Mouse (Mus musculus): Measurements from ENCODE around the gene Xiap. TPM values are rescaled to one million over a fixed set of nuclear protein-coding genes. Genes with fewer than 3 reads are reported as not detected.

Xiap gene
- polyA plus RNA-seq, 1 experiment from 2014 or later: 22.8 TPM

DNA sequence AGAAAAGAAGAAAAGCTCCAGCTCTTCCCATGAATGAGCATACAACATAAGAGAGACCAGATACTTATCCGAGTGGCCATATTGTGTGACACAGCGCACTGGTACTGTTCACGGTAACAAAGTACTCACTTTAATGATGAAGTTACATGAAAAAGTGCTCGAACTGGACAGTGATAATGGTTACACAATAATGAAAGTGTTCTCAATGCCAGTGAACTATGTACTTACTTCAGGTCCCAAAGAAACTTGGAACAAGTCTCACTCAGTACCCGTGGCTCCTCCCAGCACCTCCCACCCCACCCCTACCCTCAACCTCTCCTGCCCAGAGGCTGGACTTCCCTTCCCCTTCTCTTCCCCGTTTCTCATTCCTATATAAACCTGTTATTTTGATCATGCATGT, 5.6 kb downstream of the Xiap start:
- H3K9me3 ChIP-seq (ENCODE audit: control insufficient read depth, low read depth, low read length): no peaks in the 10 kb centered on the region
- H3K4me2 ChIP-seq (replicated peaks; ENCODE audit: low read depth, low read length): no peak overlapping the region
- H3K4me3 ChIP-seq (ENCODE audit: low read depth, low read length): no peak overlapping the region
- no peaks in the 10 kb centered on the region for H3K4me1 ChIP-seq (ENCODE audit: control insufficient read depth, insufficient read depth, low read length)
- no peaks in the 10 kb centered on the region for H3K36me3 ChIP-seq (ENCODE audit: control insufficient read depth, insufficient read depth, low read length)
- WGBS: 78% methylated on average over 6 of the region's 6 CpGs
- H3K27me3 ChIP-seq (ENCODE audit: control insufficient read depth, insufficient read depth, low read length): no peaks in the 10 kb centered on the region
- ATAC-seq (ENCODE audit: insufficient number of reproducible peaks, insufficient read depth, low FRiP score, low read depth): no peak
- no peak overlapping the region for H3K9ac ChIP-seq (replicated peaks; ENCODE audit: low read depth, low read length)
- H3K27ac ChIP-seq (ENCODE audit: low read length): no peak overlapping the region

DNA sequence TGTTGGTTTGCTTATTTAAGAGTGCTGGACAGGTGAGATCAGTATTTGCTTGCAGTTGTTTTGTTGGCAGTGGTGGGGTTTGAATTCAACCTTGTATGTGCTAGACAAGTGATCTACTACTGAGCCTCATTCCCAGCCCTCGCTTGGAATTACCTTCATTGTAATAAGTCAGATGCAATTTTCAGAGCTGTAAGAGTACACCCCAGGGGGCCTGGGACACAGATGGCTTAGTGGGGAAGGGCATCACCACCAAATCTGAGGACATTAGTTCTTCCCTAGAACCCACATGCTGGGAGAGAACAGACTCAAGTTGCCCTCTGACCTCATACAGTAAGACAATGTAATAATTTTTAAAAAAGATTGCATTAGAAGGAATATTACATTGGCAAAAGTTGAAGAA, 7.3 kb downstream of the Xiap start:
- no peak overlapping the region for H3K4me3 ChIP-seq (ENCODE audit: low read depth, low read length)
- H3K9ac ChIP-seq (replicated peaks; ENCODE audit: low read depth, low read length): no peak overlapping the region
- H3K36me3 ChIP-seq (ENCODE audit: control insufficient read depth, insufficient read depth, low read length): no peaks in the 10 kb centered on the region
- 0 out of 2 replicates have a peak, but pooled peaks cover 3% of the 10 kb centered on the region for H3K4me1 ChIP-seq (ENCODE audit: control insufficient read depth, insufficient read depth, low read length)
- H3K27ac ChIP-seq (ENCODE audit: low read length): no peak overlapping the region
- H3K9me3 ChIP-seq (ENCODE audit: control insufficient read depth, low read depth, low read length): no peaks in the 10 kb centered on the region
- no peak for ATAC-seq (ENCODE audit: insufficient number of reproducible peaks, insufficient read depth, low FRiP score, low read depth)
- 83% methylated on average over 1 of the region's 1 CpGs for WGBS
- H3K4me2 ChIP-seq (replicated peaks; ENCODE audit: low read depth, low read length): no peak overlapping the region
- H3K27me3 ChIP-seq (ENCODE audit: control insufficient read depth, insufficient read depth, low read length): no peaks in the 10 kb centered on the region

DNA sequence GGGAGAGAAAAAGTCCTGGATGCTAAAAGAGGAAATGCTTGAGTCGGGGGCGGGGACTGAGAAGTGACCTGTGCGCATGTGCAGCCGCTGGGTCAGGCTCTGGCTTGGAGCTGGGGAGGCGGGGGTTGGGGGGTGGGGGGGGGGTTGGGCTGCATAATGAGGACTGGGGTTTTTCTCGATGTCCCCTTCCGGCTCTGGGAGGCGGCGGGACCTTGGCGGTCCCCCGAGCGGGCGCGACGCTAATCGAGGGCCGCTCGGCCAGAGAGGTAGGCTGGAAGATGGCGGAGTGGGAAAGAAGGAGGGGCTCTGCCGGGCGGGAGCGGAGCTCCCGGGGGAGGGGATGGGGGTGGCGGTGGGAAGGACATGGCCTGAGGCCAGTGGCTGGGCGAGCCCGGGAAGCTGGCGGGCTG, 8.3 kb downstream of the Xiap start:
- Histone ChIP-seq H3K4me2 (replicated peaks; ENCODE audit: low read depth, low read length) (peak overlapping the region; percentile 26; the same call in 1 of the 2 replicates), H3K36me3 (ENCODE audit: control insufficient read depth, insufficient read depth, low read length) (no peaks in the 10 kb centered on the region), H3K4me3 (ENCODE audit: low read depth, low read length) (peak overlapping the region; percentile 35), H3K9me3 (ENCODE audit: control insufficient read depth, low read depth, low read length) (no peaks in the 10 kb centered on the region), H3K4me1 (ENCODE audit: control insufficient read depth, insufficient read depth, low read length) (0 out of 2 replicates have a peak, but pooled peaks cover 3% of the 10 kb centered on the region), H3K27ac (ENCODE audit: low read length) (peak overlapping the region; percentile 93), H3K9ac (replicated peaks; ENCODE audit: low read depth, low read length) (0 out of 2 replicates have a peak overlapping the region, but pooled peaks have one; percentile 14), H3K27me3 (ENCODE audit: control insufficient read depth, insufficient read depth, low read length) (no peaks in the 10 kb centered on the region)
- WGBS: 16% methylated on average over 26 of the region's 27 CpGs
- ATAC-seq (ENCODE audit: insufficient number of reproducible peaks, insufficient read depth, low FRiP score, low read depth): peak; percentile 81

DNA sequence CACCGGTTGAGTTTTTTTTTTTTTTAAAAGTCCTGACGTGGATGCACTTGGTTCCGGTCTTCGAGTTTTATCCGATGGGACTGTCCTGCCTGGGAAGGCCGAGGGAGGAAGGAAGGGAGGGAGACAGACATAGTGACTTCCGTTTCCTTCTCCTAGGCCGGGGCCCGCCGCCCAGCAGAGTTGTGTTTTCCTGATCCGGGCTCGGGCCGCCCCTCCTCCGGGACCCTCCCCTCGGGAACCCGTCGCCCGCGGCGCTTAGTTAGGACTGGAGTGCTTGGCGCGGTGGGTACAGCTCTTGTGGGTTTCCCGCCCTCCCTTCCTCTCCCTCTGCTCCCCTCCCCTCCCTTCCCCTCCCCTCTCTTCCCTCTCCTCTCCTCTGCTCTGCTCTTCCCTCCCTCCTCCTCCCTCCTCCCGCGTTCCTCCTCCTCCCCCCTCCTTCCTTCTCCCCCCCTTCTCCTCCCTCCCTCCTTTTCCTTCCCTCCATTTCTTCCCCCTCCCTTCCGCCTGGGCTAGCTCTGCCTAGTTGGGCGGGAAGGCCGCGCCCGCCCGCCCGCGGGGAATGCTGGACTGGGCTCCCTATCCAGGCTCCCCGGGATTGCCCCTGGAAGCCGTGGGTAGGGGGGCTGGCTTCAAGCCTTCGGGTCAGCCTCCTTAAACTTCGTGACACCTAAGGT, 8.9 kb downstream of the Xiap start:
- Histone ChIP-seq H3K36me3 (ENCODE audit: control insufficient read depth, insufficient read depth, low read length) (no peaks in the 10 kb centered on the region), H3K9me3 (ENCODE audit: control insufficient read depth, low read depth, low read length) (no peaks in the 10 kb centered on the region), H3K27me3 (ENCODE audit: control insufficient read depth, insufficient read depth, low read length) (no peaks in the 10 kb centered on the region), H3K27ac (ENCODE audit: low read length) (peak overlapping the region; percentile 93), H3K4me3 (ENCODE audit: low read depth, low read length) (peak overlapping the region; percentile 35), H3K4me2 (replicated peaks; ENCODE audit: low read depth, low read length) (peak overlapping the region; percentile 44), H3K4me1 (ENCODE audit: control insufficient read depth, insufficient read depth, low read length) (0 out of 2 replicates have a peak, but pooled peaks cover 3% of the 10 kb centered on the region), H3K9ac (replicated peaks; ENCODE audit: low read depth, low read length) (peak overlapping the region; percentile 36)
- WGBS: 35% methylated on average over 28 of the region's 37 CpGs
- peak; percentile 90 for ATAC-seq (ENCODE audit: insufficient number of reproducible peaks, insufficient read depth, low FRiP score, low read depth)

DNA sequence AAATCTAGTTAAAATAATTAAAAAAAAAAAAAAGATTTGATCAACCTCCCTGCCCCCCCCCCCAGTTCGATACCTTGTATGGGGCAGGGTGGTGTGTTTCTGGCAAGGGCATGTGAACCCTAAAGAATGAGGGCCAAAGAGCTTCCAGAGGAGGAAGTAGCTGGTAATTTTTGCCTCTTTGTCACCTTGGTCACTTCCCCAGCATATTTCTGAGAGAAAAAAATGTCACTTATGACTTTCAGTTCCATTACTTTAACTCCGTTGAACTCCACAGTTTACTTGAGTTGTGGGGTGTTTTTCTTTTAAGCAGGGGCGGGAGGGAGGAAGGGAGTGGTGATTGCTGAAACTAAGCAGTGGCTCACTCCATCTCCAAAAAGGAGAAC, 9.4 kb downstream of the Xiap start:
- no peaks in the 10 kb centered on the region for H3K27me3 ChIP-seq (ENCODE audit: control insufficient read depth, insufficient read depth, low read length)
- H3K27ac ChIP-seq (ENCODE audit: low read length): peak overlapping the region; percentile 88
- 22% methylated on average over 3 of the region's 3 CpGs for WGBS

DNA sequence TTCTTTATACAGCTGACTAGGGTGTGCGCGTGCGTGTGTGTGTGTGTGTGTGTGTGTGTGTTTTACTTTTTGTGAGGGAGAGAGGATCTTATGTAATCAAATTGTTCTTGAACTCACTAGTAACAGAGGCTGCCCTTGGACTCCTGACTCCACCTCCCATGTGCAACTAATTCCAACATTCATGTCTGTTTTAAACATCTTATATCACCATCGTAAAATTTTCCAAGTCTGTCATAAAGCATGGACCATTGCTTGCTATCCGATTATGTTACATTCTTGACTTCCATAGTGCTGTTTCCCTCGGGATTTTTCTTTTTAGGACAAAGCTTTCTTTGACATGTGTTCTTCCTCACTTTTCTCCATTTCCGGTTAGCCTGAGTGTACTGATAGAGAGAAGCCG, 28.3 kb downstream of the Xiap start:
- 73% methylated on average over 8 of the region's 8 CpGs for WGBS
- no peak overlapping the region for H3K4me3 ChIP-seq (ENCODE audit: low read depth, low read length)
- no peak for ATAC-seq (ENCODE audit: insufficient number of reproducible peaks, insufficient read depth, low FRiP score, low read depth)
- no peaks in the 10 kb centered on the region for H3K4me1 ChIP-seq (ENCODE audit: control insufficient read depth, insufficient read depth, low read length)
- no peak overlapping the region for H3K9ac ChIP-seq (replicated peaks; ENCODE audit: low read depth, low read length)
- H3K27ac ChIP-seq (ENCODE audit: low read length): no peak overlapping the region
- H3K4me2 ChIP-seq (replicated peaks; ENCODE audit: low read depth, low read length): no peak overlapping the region
- H3K9me3 ChIP-seq (ENCODE audit: control insufficient read depth, low read depth, low read length): no peaks in the 10 kb centered on the region
- H3K27me3 ChIP-seq (ENCODE audit: control insufficient read depth, insufficient read depth, low read length): no peaks in the 10 kb centered on the region
- no peaks in the 10 kb centered on the region; the same call in 1 of the 2 replicates for H3K36me3 ChIP-seq (ENCODE audit: control insufficient read depth, insufficient read depth, low read length)

More for the DNA sequence above, 9.4 kb downstream of the Xiap start:
- 0 out of 2 replicates have a peak, but pooled peaks have one; percentile 5 for ATAC-seq (ENCODE audit: insufficient number of reproducible peaks, insufficient read depth, low FRiP score, low read depth)
- H3K4me2 ChIP-seq (replicated peaks; ENCODE audit: low read depth, low read length): peak overlapping the region; percentile 44
- peak overlapping the region; percentile 36 for H3K9ac ChIP-seq (replicated peaks; ENCODE audit: low read depth, low read length)
- H3K9me3 ChIP-seq (ENCODE audit: control insufficient read depth, low read depth, low read length): no peaks in the 10 kb centered on the region
- 0 out of 2 replicates have a peak, but pooled peaks cover 3% of the 10 kb centered on the region for H3K4me1 ChIP-seq (ENCODE audit: control insufficient read depth, insufficient read depth, low read length)
- H3K4me3 ChIP-seq (ENCODE audit: low read depth, low read length): peak overlapping the region; percentile 35
- H3K36me3 ChIP-seq (ENCODE audit: control insufficient read depth, insufficient read depth, low read length): no peaks in the 10 kb centered on the region

DNA sequence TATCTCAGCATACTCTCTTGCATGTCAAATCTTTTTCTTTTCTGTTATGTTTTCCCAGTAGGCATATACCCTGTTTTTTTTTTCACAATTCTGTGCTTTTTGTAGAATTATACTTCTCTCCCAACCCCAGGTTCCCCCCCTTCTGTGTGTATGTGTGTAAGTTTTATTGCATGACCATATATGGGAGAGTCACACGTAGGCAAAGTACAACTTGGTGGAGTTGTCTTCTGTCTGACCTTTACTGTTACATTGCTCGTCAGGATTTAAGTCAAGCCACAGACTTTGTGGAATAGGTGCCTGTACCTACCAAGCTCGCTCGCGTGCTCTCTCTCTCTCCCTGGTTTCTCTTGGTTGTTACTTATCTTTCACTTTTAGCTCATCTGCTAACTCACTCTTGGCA, 28.7 kb downstream of the Xiap start:
- Histone ChIP-seq H3K27ac (ENCODE audit: low read length) (no peak overlapping the region), H3K4me1 (ENCODE audit: control insufficient read depth, insufficient read depth, low read length) (no peaks in the 10 kb centered on the region), H3K9me3 (ENCODE audit: control insufficient read depth, low read depth, low read length) (no peaks in the 10 kb centered on the region), H3K9ac (replicated peaks; ENCODE audit: low read depth, low read length) (no peak overlapping the region), H3K27me3 (ENCODE audit: control insufficient read depth, insufficient read depth, low read length) (no peaks in the 10 kb centered on the region), H3K4me3 (ENCODE audit: low read depth, low read length) (no peak overlapping the region), H3K36me3 (ENCODE audit: control insufficient read depth, insufficient read depth, low read length) (no peaks in the 10 kb centered on the region; the same call in 1 of the 2 replicates), H3K4me2 (replicated peaks; ENCODE audit: low read depth, low read length) (no peak overlapping the region)
- ATAC-seq (ENCODE audit: insufficient number of reproducible peaks, insufficient read depth, low FRiP score, low read depth): no peak
- WGBS: 82% methylated on average over 5 of the region's 5 CpGs

DNA sequence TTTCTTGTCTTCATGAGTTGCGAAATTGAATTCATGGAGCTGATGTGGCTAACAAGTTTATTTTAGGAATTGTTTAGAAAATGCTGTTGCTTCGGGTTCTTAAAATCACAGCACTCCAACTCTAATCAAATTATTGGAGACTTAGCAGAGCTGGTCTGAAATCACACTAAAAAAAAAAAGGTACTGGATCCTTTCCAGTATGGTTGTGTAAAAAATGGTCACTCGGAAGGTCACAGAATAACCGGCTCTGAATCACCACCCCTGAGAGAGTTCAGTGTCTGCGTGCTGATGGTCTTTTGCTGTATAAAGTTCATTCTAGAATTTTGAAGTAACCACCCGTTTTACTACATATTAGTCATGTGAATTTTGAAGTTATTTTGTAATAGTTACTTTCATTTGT, 47.7 kb downstream of the Xiap start:
- Histone ChIP-seq H3K9me3 (ENCODE audit: control insufficient read depth, low read depth, low read length) (0 out of 2 replicates have a peak, but pooled peaks cover 5% of the 10 kb centered on the region), H3K27ac (ENCODE audit: low read length) (no peak overlapping the region), H3K4me2 (replicated peaks; ENCODE audit: low read depth, low read length) (no peak overlapping the region), H3K27me3 (ENCODE audit: control insufficient read depth, insufficient read depth, low read length) (no peaks in the 10 kb centered on the region), H3K4me1 (ENCODE audit: control insufficient read depth, insufficient read depth, low read length) (no peaks in the 10 kb centered on the region), H3K9ac (replicated peaks; ENCODE audit: low read depth, low read length) (no peak overlapping the region), H3K4me3 (ENCODE audit: low read depth, low read length) (no peak overlapping the region), H3K36me3 (ENCODE audit: control insufficient read depth, insufficient read depth, low read length) (no peaks in the 10 kb centered on the region; the same call in 1 of the 2 replicates)
- WGBS: 88% methylated on average over 6 of the region's 6 CpGs
- no peak for ATAC-seq (ENCODE audit: insufficient number of reproducible peaks, insufficient read depth, low FRiP score, low read depth)

Measured in stomach, embryonic 14.5 days (tissue).